Mouse (Mus musculus): Measurements from ENCODE around the gene Bmp2k. TPM values are rescaled to one million over a fixed set of nuclear protein-coding genes. Genes with fewer than 3 reads are reported as not detected.

Gene Bmp2k
- polyA plus RNA-seq, 1 experiment from 2014 or later, result 15.0 TPM

DNA sequence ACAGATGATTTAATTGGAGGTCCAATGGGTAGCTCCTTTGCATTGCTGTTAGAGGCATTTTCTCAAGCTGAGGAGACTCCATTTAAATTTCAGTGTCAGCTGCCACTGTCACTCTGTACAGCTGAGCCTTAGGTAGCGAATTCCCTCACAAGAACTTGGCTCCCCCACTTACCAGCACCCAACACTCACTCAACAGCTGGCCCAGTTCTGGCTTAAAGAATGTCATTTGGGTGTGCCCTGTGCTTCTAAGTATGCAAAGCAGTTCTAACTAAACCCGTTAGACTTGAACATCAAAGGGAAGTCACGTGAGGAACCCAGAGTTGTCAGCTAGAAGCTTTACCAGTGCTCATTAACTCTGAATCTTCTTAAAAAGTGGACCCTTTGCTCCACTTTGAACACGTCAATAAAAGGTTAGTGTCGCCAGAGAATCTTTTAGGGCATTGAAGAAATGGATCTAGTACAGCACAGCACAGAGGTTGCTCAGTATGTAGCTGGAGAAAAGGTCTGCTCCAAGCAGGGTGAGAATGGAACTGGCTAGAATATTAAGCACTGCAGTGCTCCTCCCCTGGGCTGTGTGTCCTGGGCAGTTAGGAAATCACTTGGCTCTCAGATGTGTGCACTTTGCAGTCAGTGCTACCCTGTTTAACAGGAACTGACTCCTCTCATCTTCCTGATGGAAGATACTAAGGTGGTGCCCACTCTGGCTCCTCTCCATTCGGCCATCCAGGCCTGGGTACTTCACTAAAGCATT, 92.7 kb downstream of the Bmp2k start:
- Histone ChIP-seq H3K27me3 (replicated peaks) (no peaks in the 10 kb centered on the region), H3K27ac (no peak overlapping the region), H3K9me3 (no peaks in the 10 kb centered on the region), H3K4me1 (no peaks in the 10 kb centered on the region), H3K9ac (no peak overlapping the region), H3K4me3 (replicated peaks) (no peak overlapping the region), H3K36me3 (peaks cover 12% of the 10 kb centered on the region; the same call in 1 of the 2 replicates), H3K4me2 (no peak overlapping the region)
- ATAC-seq (ENCODE audit: insufficient read depth, low FRiP score, low read depth), result no peak
- 63% methylated on average over 6 of the region's 6 CpGs for WGBS

GRCm38 (mm10) chr5:97092970-97093369, 95.5 kb downstream of the Bmp2k start:
- WGBS, result 66% methylated on average over 8 of the region's 8 CpGs
- no peak overlapping the region for H3K27ac ChIP-seq
- no peak overlapping the region for H3K4me2 ChIP-seq
- no peaks in the 10 kb centered on the region for H3K27me3 ChIP-seq (replicated peaks)
- no peak overlapping the region for H3K4me3 ChIP-seq (replicated peaks)
- H3K9ac ChIP-seq, result no peak overlapping the region
- ATAC-seq (ENCODE audit: insufficient read depth, low FRiP score, low read depth), result no peak
- H3K4me1 ChIP-seq, result no peaks in the 10 kb centered on the region
- no peaks in the 10 kb centered on the region for H3K9me3 ChIP-seq
- no peaks in the 10 kb centered on the region; the same call in 1 of the 2 replicates for H3K36me3 ChIP-seq

- H3K27me3 ChIP-seq (replicated peaks), result no peaks in the 10 kb centered on the region
- no peaks in the 10 kb centered on the region for H3K9me3 ChIP-seq
- 48% methylated on average over 11 of the region's 13 CpGs for WGBS
- no peak overlapping the region for H3K4me2 ChIP-seq
- H3K4me3 ChIP-seq (replicated peaks), result no peak overlapping the region
- no peak for ATAC-seq (ENCODE audit: insufficient read depth, low FRiP score, low read depth)
- H3K9ac ChIP-seq, result no peak overlapping the region
- H3K36me3 ChIP-seq, result no peaks in the 10 kb centered on the region
- H3K4me1 ChIP-seq, result no peaks in the 10 kb centered on the region
- H3K27ac ChIP-seq, result no peak overlapping the region
These were observed 97.8 kb downstream of the Bmp2k start for GRCm38 (mm10) chr5:97095335-97095734.

- WGBS, result 71% methylated on average over 9 of the region's 9 CpGs
- H3K9ac ChIP-seq, result no peak overlapping the region
- no peak for ATAC-seq (ENCODE audit: insufficient read depth, low FRiP score, low read depth)
These were observed 100.1 kb downstream of the Bmp2k start for GRCm38 (mm10) chr5:97097631-97098041.

GRCm38 (mm10) chr5:97099954-97100353, 102.5 kb downstream of the Bmp2k start:
- Histone ChIP-seq H3K4me2 (no peak overlapping the region), H3K9me3 (no peaks in the 10 kb centered on the region), H3K9ac (no peak overlapping the region), H3K4me3 (replicated peaks) (no peak overlapping the region), H3K36me3 (no peaks in the 10 kb centered on the region), H3K4me1 (no peaks in the 10 kb centered on the region), H3K27ac (no peak overlapping the region), H3K27me3 (replicated peaks) (no peaks in the 10 kb centered on the region)
- ATAC-seq (ENCODE audit: insufficient read depth, low FRiP score, low read depth), result no peak
- WGBS, result 89% methylated on average over 8 of the region's 8 CpGs

More at GRCm38 (mm10) chr5:97097631-97098041, 100.1 kb downstream of the Bmp2k start:
- no peaks in the 10 kb centered on the region for H3K9me3 ChIP-seq
- H3K4me3 ChIP-seq (replicated peaks), result no peak overlapping the region
- no peak overlapping the region for H3K4me2 ChIP-seq
- no peaks in the 10 kb centered on the region for H3K36me3 ChIP-seq
- H3K27me3 ChIP-seq (replicated peaks), result no peaks in the 10 kb centered on the region
- no peak overlapping the region for H3K27ac ChIP-seq
- H3K4me1 ChIP-seq, result no peaks in the 10 kb centered on the region

- Histone ChIP-seq H3K4me3 (replicated peaks) (no peak overlapping the region), H3K36me3 (no peaks in the 10 kb centered on the region), H3K27me3 (replicated peaks) (no peaks in the 10 kb centered on the region), H3K9ac (no peak overlapping the region), H3K27ac (no peak overlapping the region), H3K9me3 (no peaks in the 10 kb centered on the region), H3K4me2 (no peak overlapping the region), H3K4me1 (peaks cover 5% of the 10 kb centered on the region; the same call in 1 of the 2 replicates)
- 85% methylated on average over 5 of the region's 5 CpGs for WGBS
- ATAC-seq (ENCODE audit: insufficient read depth, low FRiP score, low read depth), result no peak
These were observed 110.8 kb downstream of the Bmp2k start for GRCm38 (mm10) chr5:97108333-97108732.

- Histone ChIP-seq H3K4me1 (peaks cover 5% of the 10 kb centered on the region; the same call in 1 of the 2 replicates), H3K9me3 (no peaks in the 10 kb centered on the region), H3K27me3 (replicated peaks) (no peaks in the 10 kb centered on the region), H3K4me3 (replicated peaks) (no peak overlapping the region), H3K27ac (no peak overlapping the region), H3K9ac (no peak overlapping the region), H3K36me3 (no peaks in the 10 kb centered on the region), H3K4me2 (peak overlapping the region; percentile 80)
- ATAC-seq (ENCODE audit: insufficient read depth, low FRiP score, low read depth), result no peak
- 48% methylated on average over 2 of the region's 2 CpGs for WGBS
These were observed 112.6 kb downstream of the Bmp2k start for GRCm38 (mm10) chr5:97110133-97110532.

GRCm38 (mm10) chr5:97110697-97111096, 113.2 kb downstream of the Bmp2k start:
- Histone ChIP-seq H3K4me2 (peak overlapping the region; percentile 80), H3K9me3 (no peaks in the 10 kb centered on the region), H3K36me3 (no peaks in the 10 kb centered on the region), H3K9ac (peak overlapping the region; percentile 56; the same call in 1 of the 2 replicates), H3K27me3 (replicated peaks) (no peaks in the 10 kb centered on the region), H3K4me3 (replicated peaks) (peak overlapping the region; percentile 72), H3K27ac (no peak overlapping the region), H3K4me1 (peaks cover 5% of the 10 kb centered on the region; the same call in 1 of the 2 replicates)
- no peak for ATAC-seq (ENCODE audit: insufficient read depth, low FRiP score, low read depth)
- 21% methylated on average over 5 of the region's 5 CpGs for WGBS

DNA sequence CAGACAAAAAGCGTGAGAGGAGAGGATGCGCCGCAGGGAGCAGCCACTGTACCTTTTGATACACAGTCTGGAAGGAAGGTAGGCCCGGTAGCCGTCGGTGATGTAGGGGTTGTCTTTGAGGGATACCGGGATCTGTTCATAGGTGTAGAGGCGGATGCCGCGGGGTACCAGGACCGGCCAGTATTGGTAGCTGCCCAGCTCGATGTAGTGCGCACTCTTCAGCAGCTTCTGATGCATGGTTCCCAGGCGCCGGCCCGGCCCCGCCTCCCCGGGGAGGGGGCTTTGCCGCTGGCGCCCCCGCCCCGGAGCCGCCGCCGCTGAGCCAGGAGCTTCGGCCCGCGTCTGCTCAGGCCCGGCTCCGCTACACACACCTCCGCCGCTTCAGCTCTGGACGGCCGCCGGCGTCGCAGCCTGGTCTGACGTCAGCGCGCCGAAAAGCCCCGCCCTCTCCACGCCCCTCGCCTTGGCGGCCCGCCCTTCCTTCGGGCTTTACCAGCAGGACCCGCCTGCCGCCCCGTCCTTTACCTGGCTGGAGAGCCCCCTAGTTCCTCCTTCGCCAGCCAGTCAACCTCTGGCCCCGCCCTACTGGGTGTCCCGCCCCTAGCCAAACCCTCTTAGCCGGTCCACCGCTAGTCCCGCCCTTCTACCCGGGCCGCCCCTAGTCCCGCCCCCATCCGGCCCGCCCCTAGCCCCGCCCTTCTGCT, 113.9 kb downstream of the Bmp2k start, which contains the start of gene Paqr3:
Paqr3 (minus strand) TSS at position 390 of the 704 bp plus-strand sequence.
- WGBS, result under 1% methylated on average over 61 of the region's 62 CpGs
- Histone ChIP-seq H3K4me3 (replicated peaks) (peak within 1 kb of the TSS; percentile 72), H3K27ac (0 out of 2 replicates have a peak within 1 kb of the TSS, but pooled peaks have one; percentile 21), H3K36me3 (no peaks in the 10 kb centered on the region), H3K9me3 (no peaks in the 10 kb centered on the region), H3K27me3 (replicated peaks) (no peaks in the 10 kb centered on the region), H3K4me2 (peak within 1 kb of the TSS; percentile 80), H3K4me1 (peaks cover 5% of the 10 kb centered on the region; the same call in 1 of the 2 replicates), H3K9ac (peak within 1 kb of the TSS; percentile 56; the same call in 1 of the 2 replicates)
- ATAC-seq (ENCODE audit: insufficient read depth, low FRiP score, low read depth), result peak; percentile 99

DNA sequence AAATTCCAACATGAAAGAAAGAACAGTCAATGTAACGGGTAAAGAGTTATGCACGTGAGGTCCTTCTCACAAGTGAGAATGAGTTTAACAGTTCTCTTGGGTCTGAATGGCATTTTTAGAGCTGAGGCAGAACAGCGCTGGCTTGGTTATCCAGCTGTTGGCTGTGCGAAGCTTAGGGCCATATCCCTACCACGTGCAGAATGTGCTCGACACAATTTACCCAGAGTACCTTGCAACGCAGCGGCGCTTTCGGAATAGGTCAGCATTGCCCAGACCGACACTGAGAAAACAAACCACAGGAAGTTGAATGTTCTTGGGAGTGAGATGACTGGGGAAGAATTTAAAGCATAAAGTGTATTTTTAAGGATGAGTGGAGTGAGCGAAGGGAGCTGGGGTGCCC, 127.5 kb downstream of the Bmp2k start:
- WGBS, result 79% methylated on average over 12 of the region's 12 CpGs
- ATAC-seq (ENCODE audit: insufficient read depth, low FRiP score, low read depth), result no peak
- Histone ChIP-seq H3K4me1 (no peaks in the 10 kb centered on the region), H3K27me3 (replicated peaks) (no peaks in the 10 kb centered on the region), H3K4me3 (replicated peaks) (no peak overlapping the region), H3K36me3 (no peaks in the 10 kb centered on the region), H3K27ac (no peak overlapping the region), H3K9me3 (no peaks in the 10 kb centered on the region), H3K4me2 (no peak overlapping the region), H3K9ac (no peak overlapping the region)

DNA sequence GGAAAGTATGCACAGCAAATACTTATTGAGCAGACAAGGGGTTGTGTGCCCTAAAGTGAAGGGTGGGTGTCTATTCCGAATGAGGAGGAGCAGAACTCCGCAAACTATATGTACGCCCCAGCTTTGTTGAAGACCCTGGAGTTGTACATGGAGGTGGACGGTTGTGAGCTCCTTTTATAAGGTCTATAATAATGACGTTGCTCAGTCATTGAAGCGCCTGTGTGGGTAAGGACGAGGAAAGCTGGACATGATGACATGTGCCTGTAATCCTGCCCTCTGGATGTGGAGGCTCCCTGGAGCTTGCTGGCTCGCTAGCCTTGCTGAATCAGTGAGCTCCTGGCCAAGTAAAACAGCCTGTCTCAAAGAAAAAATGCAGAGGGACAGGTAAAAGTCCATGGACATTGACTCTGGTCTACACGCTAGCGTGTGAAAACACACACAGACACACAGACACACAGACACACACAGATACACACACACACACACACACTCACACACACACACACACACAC, 128.0 kb downstream of the Bmp2k start:
- Histone ChIP-seq H3K4me2 (no peak overlapping the region), H3K9ac (no peak overlapping the region), H3K36me3 (no peaks in the 10 kb centered on the region), H3K4me3 (replicated peaks) (no peak overlapping the region), H3K27me3 (replicated peaks) (no peaks in the 10 kb centered on the region), H3K27ac (no peak overlapping the region), H3K9me3 (no peaks in the 10 kb centered on the region), H3K4me1 (no peaks in the 10 kb centered on the region)
- 66% methylated on average over 10 of the region's 10 CpGs for WGBS
- no peak for ATAC-seq (ENCODE audit: insufficient read depth, low FRiP score, low read depth)

GRCm38 (mm10) chr5:97126005-97126404, 128.5 kb downstream of the Bmp2k start:
- Histone ChIP-seq H3K9me3 (no peaks in the 10 kb centered on the region), H3K27ac (no peak overlapping the region), H3K9ac (no peak overlapping the region), H3K36me3 (no peaks in the 10 kb centered on the region), H3K4me1 (no peaks in the 10 kb centered on the region), H3K4me3 (replicated peaks) (no peak overlapping the region), H3K27me3 (replicated peaks) (no peaks in the 10 kb centered on the region), H3K4me2 (no peak overlapping the region)
- 13% methylated on average over 4 of the region's 4 CpGs for WGBS
- ATAC-seq (ENCODE audit: insufficient read depth, low FRiP score, low read depth), result no peak

Measured in stomach, embryonic 15.5 days (tissue).